Mouse (Mus musculus) intestine, embryonic 16.5 days (tissue): ENCODE measurements around the gene Tbc1d32. TPM values are rescaled to one million over a fixed set of nuclear protein-coding genes. Genes with fewer than 3 reads are reported as not detected.
A peak's percentile ranks its signal among the peaks of the same experiment; 100 is the strongest.

Experiments
- ATAC-seq: fragments of 200-750 bp; cut with Nextera tagmentation; 2 replicates; pipeline ENCODE4 v1.8.0; 2017; ENCODE audit warnings: moderate TSS enrichment, moderate library complexity
- H3K27ac ChIP-seq: fragments of 300-500 bp; sonication (generic); 2 replicates; pipeline ENCODE4 v1.5.1; 2014; ENCODE audit warnings: mild to moderate bottlenecking, low read length
- H3K27me3 ChIP-seq: fragments of 300-500 bp; sonication (generic); replicated peaks from 2 replicates; pipeline ENCODE4 v1.6.1; 2014; ENCODE audit warnings: low read length, control low read depth, mixed read lengths; ENCODE audit not compliant: control insufficient read depth, insufficient read depth
- H3K36me3 ChIP-seq: fragments of 300-500 bp; sonication (generic); 2 replicates; pipeline ENCODE4 v1.6.1; 2014; ENCODE audit warnings: low read length, control low read depth; ENCODE audit not compliant: control insufficient read depth, insufficient read depth
- H3K4me1 ChIP-seq: fragments of 300-500 bp; sonication (generic); 2 replicates; pipeline ENCODE4 v1.6.1; 2014; ENCODE audit warnings: low read length, control low read depth, mixed read lengths; ENCODE audit not compliant: control insufficient read depth, insufficient read depth
- H3K4me2 ChIP-seq: fragments of 300-500 bp; sonication (generic); 2 replicates; pipeline ENCODE4 v1.6.1; 2014; ENCODE audit warnings: low read depth, low read length, control low read depth
- H3K4me3 ChIP-seq: fragments of 300-500 bp; sonication (generic); 2 replicates; pipeline ENCODE4 v1.5.1; 2014; ENCODE audit warnings: mild to moderate bottlenecking, low read length
- H3K9ac ChIP-seq: fragments of 300-500 bp; sonication (generic); 2 replicates; pipeline ENCODE4 v1.6.1; 2014; ENCODE audit warnings: low read depth, low read length
- H3K9me3 ChIP-seq: fragments of 300-500 bp; sonication (generic); 2 replicates; pipeline ENCODE4 v1.6.1; 2016; ENCODE audit warnings: low read length, control low read depth; ENCODE audit not compliant: control insufficient read depth
- WGBS: fragments of 180-500 bp; shearing (Covaris S2); extraction: QIAGEN DNeasy Blood & Tissue Kit; methylation state at CpG from one replicate; pipeline ENCODE4 v1.1.7; 2014; 5-methylcytosine and 5-hydroxymethylcytosine counted together
- polyA plus RNA-seq: library from polyadenylated mRNA; unstranded; fragments of >200 nt; fragmentation: Nextera tagmentation; extraction: Ambion mirVana; gene quantifications from 2 replicates; pipeline ENCODE4 v1.2.1, GENCODE M21; 2015

Gene Tbc1d32
- polyA plus RNA-seq, 1 experiment from 2014 or later = 2.3 TPM

DNA sequence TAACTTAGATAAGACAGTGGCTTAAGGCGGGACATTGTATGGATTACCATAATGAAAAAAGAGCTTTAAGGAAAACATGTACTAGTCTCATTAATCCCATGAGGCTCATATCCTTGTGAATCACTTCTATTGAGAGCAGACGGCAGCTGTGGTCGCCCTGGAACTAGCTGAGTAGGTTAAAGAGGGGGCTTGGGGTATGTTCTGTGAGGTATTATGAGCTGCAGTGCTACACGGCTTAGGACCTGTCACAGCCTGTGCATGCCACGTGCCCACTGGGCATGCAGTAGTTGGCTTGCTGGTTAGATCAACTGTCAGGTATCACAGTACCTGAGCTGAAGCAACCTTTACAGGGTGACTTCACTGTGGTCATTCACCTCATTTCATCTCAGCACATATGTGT, 133.9 kb downstream of the Tbc1d32 start:
- no peak for ATAC-seq
- 87% methylated on average over 5 of the region's 5 CpGs for WGBS

DNA sequence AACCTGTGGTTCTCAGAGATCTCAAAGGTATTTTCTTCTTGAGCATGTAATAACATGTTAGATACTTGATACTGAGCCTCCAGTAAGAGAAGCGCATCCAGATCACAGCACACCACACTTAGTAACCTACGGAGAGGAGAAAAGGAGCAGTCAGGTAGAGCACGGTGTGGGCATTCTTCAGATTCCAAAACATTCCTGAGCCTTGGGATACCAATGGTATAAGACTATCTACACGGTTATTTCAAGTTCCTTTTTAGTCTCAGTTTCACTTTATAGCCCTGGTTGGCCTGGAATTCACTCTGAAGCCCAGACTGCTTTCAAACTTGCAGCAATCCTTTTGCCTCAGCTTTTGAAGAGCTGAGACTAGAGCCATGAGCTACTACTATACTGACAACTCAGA, 138.8 kb downstream of the Tbc1d32 start:
- no peaks in the 10 kb centered on the region for H3K4me1 ChIP-seq
- WGBS = 72% methylated on average over 4 of the region's 4 CpGs
- no peak overlapping the region for H3K4me3 ChIP-seq

More for the DNA sequence above, 133.9 kb downstream of the Tbc1d32 start:
- Histone ChIP-seq H3K4me1 (no peaks in the 10 kb centered on the region), H3K9me3 (no peaks in the 10 kb centered on the region), H3K4me3 (no peak overlapping the region), H3K27me3 (no peaks in the 10 kb centered on the region), H3K9ac (no peak overlapping the region), H3K27ac (no peak overlapping the region), H3K4me2 (no peak overlapping the region), H3K36me3 (no peaks in the 10 kb centered on the region)

DNA sequence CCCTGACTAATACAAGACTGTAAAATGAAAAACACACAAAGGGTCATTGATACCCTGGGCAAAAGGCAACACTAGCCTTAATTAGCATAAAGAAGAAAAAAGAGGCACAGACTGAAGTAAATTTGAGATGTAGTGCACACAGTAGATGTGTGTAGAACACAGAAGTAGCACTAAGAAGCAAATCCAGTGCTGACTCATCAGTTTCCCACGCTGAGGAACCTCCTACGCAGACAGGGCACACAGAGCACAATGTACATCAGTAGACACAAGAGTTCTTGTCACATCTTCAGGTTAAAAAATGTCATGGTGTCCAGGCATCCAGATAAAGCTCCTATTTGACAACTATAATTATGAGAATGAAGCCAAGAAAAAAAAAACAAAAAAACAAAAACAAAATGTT, 165.7 kb downstream of the Tbc1d32 start:
- Histone ChIP-seq H3K4me1 (no peaks in the 10 kb centered on the region), H3K36me3 (no peaks in the 10 kb centered on the region), H3K27ac (no peak overlapping the region), H3K9ac (no peak overlapping the region), H3K4me3 (no peak overlapping the region), H3K27me3 (no peaks in the 10 kb centered on the region), H3K4me2 (no peak overlapping the region), H3K9me3 (no peaks in the 10 kb centered on the region)
- no peak for ATAC-seq
- WGBS = 86% methylated on average over 2 of the region's 2 CpGs

More for the DNA sequence above, 138.8 kb downstream of the Tbc1d32 start:
- ATAC-seq = no peak
- H3K9ac ChIP-seq = no peak overlapping the region
- no peaks in the 10 kb centered on the region for H3K36me3 ChIP-seq
- no peaks in the 10 kb centered on the region for H3K9me3 ChIP-seq
- no peak overlapping the region for H3K4me2 ChIP-seq
- no peak overlapping the region for H3K27ac ChIP-seq
- H3K27me3 ChIP-seq = no peaks in the 10 kb centered on the region

DNA sequence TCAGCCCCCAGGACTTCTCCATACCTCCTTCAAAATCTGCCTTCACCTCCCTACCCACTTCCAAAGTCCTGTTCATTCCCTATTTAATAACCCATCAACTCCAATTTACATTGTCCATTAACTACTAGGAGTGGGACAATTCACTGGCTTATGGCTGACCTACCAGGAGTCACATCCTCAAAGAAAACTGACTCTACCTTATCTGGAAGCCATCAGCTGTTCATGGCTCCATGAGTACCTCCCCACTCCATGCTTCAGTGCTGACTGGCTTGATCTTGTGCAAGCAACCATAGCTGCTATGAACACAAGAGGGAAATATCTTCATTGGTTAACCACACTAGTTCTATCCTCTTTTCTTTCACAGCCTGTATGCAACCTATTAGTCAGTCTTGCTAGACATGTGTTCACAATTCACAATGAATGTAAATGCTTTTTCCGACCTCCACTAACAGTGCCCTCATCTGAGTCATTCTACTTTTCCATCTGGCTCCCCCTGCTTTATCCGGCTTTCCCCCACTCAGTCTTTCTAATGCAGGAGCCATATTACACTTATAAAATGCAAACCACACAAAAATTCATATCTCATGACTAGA, 167.2 kb downstream of the Tbc1d32 start:
- WGBS = 88% methylated on average over 2 of the region's 2 CpGs
- Histone ChIP-seq H3K27ac (no peak overlapping the region), H3K4me3 (no peak overlapping the region), H3K27me3 (no peaks in the 10 kb centered on the region), H3K36me3 (no peaks in the 10 kb centered on the region), H3K4me1 (no peaks in the 10 kb centered on the region), H3K4me2 (no peak overlapping the region), H3K9me3 (no peaks in the 10 kb centered on the region), H3K9ac (no peak overlapping the region)
- 0 out of 2 replicates have a peak, but pooled peaks have one; percentile 28 for ATAC-seq

DNA sequence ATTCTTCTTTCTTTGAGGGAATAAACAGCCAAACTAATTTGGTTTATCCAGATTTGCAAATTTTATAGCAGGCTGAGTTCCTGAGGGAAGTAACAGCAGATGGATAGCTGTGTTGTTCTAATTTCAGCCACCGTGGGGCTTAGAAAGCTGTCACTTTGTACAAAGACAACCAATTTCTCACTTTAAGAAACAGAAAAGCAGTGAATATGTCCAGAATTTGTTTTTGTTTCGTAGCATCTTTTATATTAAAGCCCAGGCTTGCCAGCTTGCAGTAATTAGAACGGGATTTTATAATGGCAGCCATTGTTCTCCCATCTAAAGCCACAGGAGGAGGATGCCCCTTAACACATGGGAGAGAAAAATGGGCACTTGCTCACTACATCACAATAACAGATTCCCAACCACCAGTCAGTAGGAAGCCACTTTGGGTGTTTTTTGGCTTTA, 169.5 kb downstream of the Tbc1d32 start:
- H3K9me3 ChIP-seq = no peaks in the 10 kb centered on the region
- no peaks in the 10 kb centered on the region for H3K27me3 ChIP-seq
- H3K4me3 ChIP-seq = no peak overlapping the region
- H3K4me1 ChIP-seq = no peaks in the 10 kb centered on the region
- 69% methylated on average over 3 of the region's 3 CpGs for WGBS
- no peaks in the 10 kb centered on the region for H3K36me3 ChIP-seq
- no peak overlapping the region for H3K9ac ChIP-seq
- no peak overlapping the region for H3K4me2 ChIP-seq
- no peak overlapping the region for H3K27ac ChIP-seq
- ATAC-seq = no peak

DNA sequence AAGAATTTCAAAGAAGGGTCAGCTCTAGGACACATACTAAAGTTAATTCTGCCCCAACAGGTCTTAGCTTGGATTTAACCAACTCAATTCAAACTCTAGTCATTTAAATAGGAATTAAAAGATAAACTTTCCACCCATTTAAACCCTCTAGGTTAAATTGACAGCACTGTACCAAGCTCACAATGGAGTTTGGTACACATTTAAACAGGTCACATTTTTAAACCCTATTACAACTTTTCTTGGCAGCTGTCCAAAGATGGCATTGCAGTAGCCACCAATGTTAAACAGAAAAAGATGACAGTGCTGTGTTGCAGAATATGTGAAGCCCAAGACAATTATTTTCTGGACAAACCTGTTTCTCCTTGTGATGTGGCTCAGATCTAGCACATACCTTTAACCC, 203.1 kb downstream of the Tbc1d32 start:
- Histone ChIP-seq H3K4me2 (no peak overlapping the region), H3K4me3 (no peak overlapping the region), H3K36me3 (no peaks in the 10 kb centered on the region), H3K27ac (no peak overlapping the region), H3K4me1 (no peaks in the 10 kb centered on the region), H3K9me3 (no peaks in the 10 kb centered on the region), H3K9ac (no peak overlapping the region), H3K27me3 (no peaks in the 10 kb centered on the region)
- ATAC-seq = no peak

DNA sequence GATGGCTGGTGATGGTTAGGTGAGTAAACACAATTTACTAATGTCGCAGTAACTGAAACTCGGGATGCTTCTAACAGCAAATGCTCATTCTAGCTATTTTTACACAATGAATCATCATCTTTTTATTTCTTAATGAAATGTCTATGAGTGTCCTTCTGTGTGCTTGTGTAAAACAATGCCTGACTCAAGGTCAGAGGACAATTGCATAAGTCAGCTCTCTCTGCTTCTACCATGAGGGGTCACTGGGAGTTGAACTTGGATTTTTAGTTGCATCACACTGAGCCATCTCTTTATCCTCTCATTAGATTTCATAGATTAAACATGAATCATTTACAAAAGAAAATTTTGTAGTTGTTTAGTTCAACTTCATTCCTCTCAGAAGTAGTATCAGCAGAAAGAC, 203.9 kb downstream of the Tbc1d32 start:
- no peak for ATAC-seq
- no peaks in the 10 kb centered on the region for H3K9me3 ChIP-seq
- no peaks in the 10 kb centered on the region for H3K27me3 ChIP-seq
- H3K4me1 ChIP-seq = no peaks in the 10 kb centered on the region
- no peak overlapping the region for H3K27ac ChIP-seq
- H3K9ac ChIP-seq = no peak overlapping the region
- H3K36me3 ChIP-seq = no peaks in the 10 kb centered on the region
- no peak overlapping the region for H3K4me2 ChIP-seq
- H3K4me3 ChIP-seq = no peak overlapping the region
- WGBS = 88% methylated on average over 2 of the region's 2 CpGs

DNA sequence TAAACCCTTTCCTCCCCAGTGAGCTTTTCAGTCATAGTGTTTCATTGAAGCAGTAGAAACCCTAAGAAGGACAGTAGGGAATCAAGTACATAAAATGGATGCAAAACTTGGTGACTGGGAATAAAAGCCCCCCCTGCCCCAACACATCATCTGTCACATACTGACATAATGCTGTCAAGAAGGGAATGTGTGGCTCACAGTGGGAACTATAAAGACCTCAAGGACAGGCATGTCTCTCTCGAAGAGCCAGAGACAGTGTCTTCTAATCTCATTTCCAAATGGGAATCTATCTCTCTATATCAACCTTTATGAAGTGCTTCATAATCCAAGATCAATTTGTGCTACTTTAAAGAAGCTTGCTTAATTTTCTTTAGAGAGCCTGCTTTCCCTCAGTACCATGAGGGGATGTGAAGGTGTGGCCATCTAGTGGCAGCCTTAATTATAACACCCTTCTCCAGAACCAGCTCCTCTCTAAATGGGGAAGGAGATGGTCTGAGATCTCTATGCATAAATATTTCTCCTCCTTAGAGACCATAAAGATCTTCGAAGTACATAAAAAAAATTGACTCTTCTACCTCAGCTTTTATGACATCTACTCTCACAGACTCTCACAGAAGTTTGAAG, 248.5 kb downstream of the Tbc1d32 start:
- H3K4me1 ChIP-seq = no peaks in the 10 kb centered on the region
- no peak overlapping the region for H3K27ac ChIP-seq
- no peak for ATAC-seq
- no peaks in the 10 kb centered on the region for H3K27me3 ChIP-seq
- no peaks in the 10 kb centered on the region for H3K36me3 ChIP-seq
- H3K4me2 ChIP-seq = no peak overlapping the region
- no peak overlapping the region for H3K9ac ChIP-seq
- no peaks in the 10 kb centered on the region for H3K9me3 ChIP-seq
- 32% methylated on average over 2 of the region's 2 CpGs for WGBS
- H3K4me3 ChIP-seq = no peak overlapping the region

DNA sequence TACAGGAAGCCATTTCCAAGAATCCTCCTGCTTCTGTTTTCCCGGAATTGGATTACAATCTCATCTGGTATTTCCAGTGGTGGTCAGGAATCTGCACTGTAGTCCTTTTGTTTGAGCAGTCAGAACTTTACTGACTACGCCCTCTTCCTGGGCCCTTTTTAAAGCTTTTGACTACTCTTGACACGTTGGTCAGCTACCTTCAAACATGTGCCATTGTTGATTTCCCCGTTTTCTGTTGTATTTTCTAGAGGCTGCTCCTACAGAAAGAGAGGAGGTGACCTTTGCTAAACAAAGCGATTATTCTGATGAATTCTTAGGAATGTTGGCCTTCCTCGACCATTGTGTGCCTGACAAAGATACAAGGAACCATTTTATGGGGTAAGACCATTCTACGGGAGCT, 250.5 kb downstream of the Tbc1d32 start:
- H3K27me3 ChIP-seq = no peaks in the 10 kb centered on the region
- H3K4me2 ChIP-seq = no peak overlapping the region
- no peak overlapping the region for H3K27ac ChIP-seq
- no peak overlapping the region for H3K9ac ChIP-seq
- no peaks in the 10 kb centered on the region for H3K4me1 ChIP-seq
- no peaks in the 10 kb centered on the region for H3K9me3 ChIP-seq
- H3K36me3 ChIP-seq = no peaks in the 10 kb centered on the region
- WGBS = 73% methylated on average over 7 of the region's 7 CpGs
- no peak for ATAC-seq
- no peak overlapping the region for H3K4me3 ChIP-seq
